Mouse (Mus musculus) forebrain, postnatal 0 days (tissue): ENCODE measurements around the gene Rhno1. TPM values are rescaled to one million over a fixed set of nuclear protein-coding genes. Genes with fewer than 3 reads are reported as not detected.
A peak's percentile ranks its signal among the peaks of the same experiment; 100 is the strongest.

Experiments used
- ATAC-seq: fragments of 200-750 bp; cut with Nextera tagmentation; 2 replicates; pipeline ENCODE4 v1.8.0; 2017; ENCODE audit warnings: mild to moderate bottlenecking, moderate library complexity
- DNase-seq: peaks from one replicate; pipeline ENCODE4 v3.0.0-alpha.2; 2015
- H3K27ac ChIP-seq: fragments of 300-500 bp; sonication (generic); 2 replicates; pipeline ENCODE4 v1.5.1; 2014; ENCODE audit warnings: low read depth, mild to moderate bottlenecking, antibody characterized with exemption, low read length, moderate library complexity, mixed read lengths
- H3K27me3 ChIP-seq: fragments of 300-500 bp; sonication (generic); 2 replicates; pipeline ENCODE4 v1.6.1; 2014; ENCODE audit warnings: mild to moderate bottlenecking, low read length, mixed read lengths; ENCODE audit not compliant: insufficient read depth
- H3K36me3 ChIP-seq: fragments of 300-500 bp; sonication (generic); 2 replicates; pipeline ENCODE4 v1.6.1; 2014; ENCODE audit warnings: mild to moderate bottlenecking, moderate library complexity; ENCODE audit not compliant: insufficient read depth
- H3K4me1 ChIP-seq: fragments of 300-500 bp; sonication (generic); 2 replicates; pipeline ENCODE4 v1.6.1; 2014; ENCODE audit warnings: antibody characterized with exemption; ENCODE audit not compliant: insufficient read depth
- H3K4me2 ChIP-seq: fragments of 300-500 bp; sonication (generic); 2 replicates; pipeline ENCODE4 v1.6.1; 2014; ENCODE audit warnings: low read depth, mild to moderate bottlenecking, moderate library complexity
- H3K4me3 ChIP-seq: fragments of 300-500 bp; sonication (generic); 2 replicates; pipeline ENCODE4 v1.5.1; 2014; ENCODE audit warnings: low read depth, low read length, mixed read lengths
- H3K9ac ChIP-seq: fragments of 300-500 bp; sonication (generic); 2 replicates; pipeline ENCODE4 v1.6.1; 2014; ENCODE audit warnings: mild to moderate bottlenecking
- H3K9me3 ChIP-seq: fragments of 300-500 bp; sonication (generic); 2 replicates; pipeline ENCODE4 v1.6.1; 2016; ENCODE audit warnings: low read length
- CTCF ChIP-seq: sonication (generic); IDR thresholded peaks from 2 replicates; pipeline ENCODE4 v1.5.1; 2016; ENCODE audit warnings: antibody characterized with exemption, control low read depth, low read depth
- WGBS: fragments of 180-500 bp; shearing (Covaris S2); extraction: QIAGEN DNeasy Blood & Tissue Kit; methylation state at CpG from one replicate; pipeline ENCODE4 v1.1.7; 2014; 5-methylcytosine and 5-hydroxymethylcytosine counted together
- polyA plus RNA-seq: library from polyadenylated mRNA; unstranded; fragments of >200 nt; fragmentation: Nextera tagmentation; extraction: Ambion mirVana; gene quantifications from 2 replicates; pipeline ENCODE4 v1.2.1, GENCODE M21; 2015
- total RNA-seq: library from RNA; depleted of rRNA; stranded (reverse); fragments of >200 nt; gene quantifications from 2 replicates; pipeline ENCODE4 v1.2.3, GENCODE M21; 2014

Gene Rhno1
- total and polyA plus RNA-seq, 2 experiments from 2014 or later: 21.5 to 69.0 TPM

DNA sequence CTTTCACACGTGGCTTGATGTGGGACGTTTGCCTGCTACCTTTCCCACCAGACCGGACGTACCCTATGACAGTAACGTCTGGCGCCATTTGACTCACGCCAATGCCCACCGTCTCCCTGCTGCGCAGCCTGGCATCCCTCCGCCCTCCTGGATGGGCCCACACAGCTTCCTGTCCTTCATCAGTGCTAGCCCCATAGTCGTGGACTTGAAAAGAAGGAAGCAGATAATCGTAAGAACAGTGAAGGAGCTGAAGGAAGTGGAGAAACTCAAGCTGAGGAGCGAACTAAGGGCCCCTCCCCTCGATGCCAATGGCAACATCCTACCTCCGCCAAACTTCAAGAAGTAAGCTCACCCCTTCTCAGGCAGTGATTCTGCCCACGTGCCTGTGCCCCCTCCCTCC lies 16.9 kb upstream of the Rhno1 start:
- H3K9ac ChIP-seq: no peak overlapping the region
- no peaks in the 10 kb centered on the region for H3K9me3 ChIP-seq
- DNase-seq (no peak), ATAC-seq (no peak)
- TF ChIP-seq CTCF: no peak
- H3K4me3 ChIP-seq: no peak overlapping the region
- no peak overlapping the region for H3K4me2 ChIP-seq
- no peak overlapping the region for H3K27ac ChIP-seq
- H3K27me3 ChIP-seq: no peaks in the 10 kb centered on the region
- H3K4me1 ChIP-seq: no peaks in the 10 kb centered on the region
- 86% methylated on average over 16 of the region's 16 CpGs for WGBS
- peaks cover under 1% of the 10 kb centered on the region; the same call in 1 of the 2 replicates for H3K36me3 ChIP-seq

DNA sequence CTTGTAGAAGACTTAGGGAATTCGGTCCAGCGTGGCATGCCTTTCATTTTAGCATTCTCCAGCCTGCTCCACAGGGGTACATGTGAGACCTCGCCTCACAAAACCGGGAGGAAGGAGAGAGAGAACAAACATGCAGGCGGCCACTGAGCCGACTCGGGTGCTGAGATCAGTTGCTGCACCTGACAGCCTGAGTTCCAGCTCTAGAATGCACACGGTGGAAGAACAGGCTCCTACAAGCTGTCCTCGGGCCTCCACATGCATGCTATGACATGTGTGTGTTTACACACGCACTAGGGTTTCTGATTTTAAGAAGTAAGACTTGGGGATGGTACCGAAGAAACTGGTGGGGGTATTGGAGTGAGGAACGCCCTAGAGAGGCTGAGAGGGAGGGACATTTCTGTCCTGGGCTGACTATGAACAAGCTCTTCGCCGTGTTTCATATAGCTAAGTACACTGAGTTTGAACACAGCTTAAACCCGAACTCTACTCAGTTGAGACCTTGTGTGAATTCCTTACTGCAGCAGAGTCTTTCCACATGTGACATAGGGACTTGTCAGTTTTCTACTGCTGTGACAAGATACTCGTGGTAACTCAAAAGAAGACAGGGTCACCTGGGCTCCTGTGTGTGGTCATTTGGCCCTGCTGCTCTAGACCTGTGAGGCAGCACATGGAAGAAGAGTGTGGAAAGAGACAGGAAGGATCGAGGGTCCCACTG lies 13.8 kb upstream of the Rhno1 start:
- no peak overlapping the region for H3K4me3 ChIP-seq

DNA sequence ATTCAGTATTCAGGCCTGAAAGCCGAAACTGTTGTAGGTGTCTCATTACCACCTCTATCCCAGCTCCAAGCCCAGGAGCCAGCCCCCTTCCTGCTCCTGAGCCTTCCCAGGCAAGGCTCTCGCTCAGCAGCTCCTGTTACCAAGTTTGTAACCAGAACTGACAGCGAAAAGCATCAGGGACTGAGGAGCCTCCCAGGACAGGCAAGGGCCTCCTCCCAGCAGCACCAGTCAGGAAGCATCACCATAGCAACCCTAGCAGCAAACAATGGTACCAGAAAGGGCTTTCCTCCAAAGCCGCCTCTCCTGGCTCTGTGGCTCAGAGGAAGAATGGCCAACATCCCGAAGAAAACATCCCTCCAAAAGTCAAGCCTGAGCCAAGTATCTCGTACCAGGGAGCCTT lies 12.5 kb upstream of the Rhno1 start, which contains the start of the genes Tex52 and Gm44596:
TSS of gene Tex52 (plus strand) at position 265 of the 400 bp plus-strand sequence.
TSS of gene Gm44596 (plus strand) at position 312 of the 400 bp plus-strand sequence.
- DNase-seq (peak; percentile 40), ATAC-seq (peak; percentile 91)
- Histone ChIP-seq H3K27me3 (no peaks in the 10 kb centered on the region), H3K9me3 (no peaks in the 10 kb centered on the region), H3K4me1 (no peaks in the 10 kb centered on the region), H3K4me2 (no peak within 1 kb of the TSS), H3K9ac (no peak within 1 kb of the TSS), H3K36me3 (peaks cover 3% of the 10 kb centered on the region; the same call in 1 of the 2 replicates), H3K27ac (no peak within 1 kb of the TSS), H3K4me3 (no peak within 1 kb of the TSS)
- 8% methylated on average over 6 of the region's 6 CpGs for WGBS
- TF ChIP-seq CTCF: no peak

More for the DNA sequence above, 13.8 kb upstream of the Rhno1 start:
- no peaks in the 10 kb centered on the region for H3K4me1 ChIP-seq
- DNase-seq (no peak), ATAC-seq (no peak)
- no peak overlapping the region for H3K27ac ChIP-seq
- no peaks in the 10 kb centered on the region for H3K27me3 ChIP-seq
- WGBS: 89% methylated on average over 17 of the region's 17 CpGs
- H3K4me2 ChIP-seq: no peak overlapping the region
- peaks cover 3% of the 10 kb centered on the region; the same call in 1 of the 2 replicates for H3K36me3 ChIP-seq
- no peaks in the 10 kb centered on the region for H3K9me3 ChIP-seq
- no peak for TF ChIP-seq CTCF
- no peak overlapping the region for H3K9ac ChIP-seq

DNA sequence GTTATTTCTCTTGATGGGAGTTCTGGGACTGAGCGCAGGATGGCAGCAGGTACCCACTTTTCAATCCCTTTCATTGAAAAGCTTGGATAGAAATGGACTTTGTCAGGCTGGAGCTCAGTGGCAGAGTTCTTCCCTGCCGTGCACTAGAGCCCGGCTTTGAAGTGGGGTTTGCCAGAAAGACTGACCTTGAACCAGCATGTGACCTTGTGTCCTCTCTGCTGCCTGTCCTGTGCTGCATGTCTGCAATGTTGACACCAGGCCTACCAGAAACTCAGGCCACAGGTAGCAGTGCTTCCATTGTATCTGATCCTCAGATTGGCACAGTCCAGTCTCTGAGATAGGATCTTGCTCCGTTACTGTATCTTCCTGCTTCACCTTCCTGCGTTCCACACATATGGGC lies 7.3 kb upstream of the Rhno1 start:
- Histone ChIP-seq H3K4me1 (no peaks in the 10 kb centered on the region), H3K9me3 (no peaks in the 10 kb centered on the region), H3K27ac (no peak overlapping the region), H3K4me3 (no peak overlapping the region), H3K36me3 (peaks cover 8% of the 10 kb centered on the region; the same call in 1 of the 2 replicates), H3K4me2 (no peak overlapping the region), H3K9ac (no peak overlapping the region), H3K27me3 (no peaks in the 10 kb centered on the region)
- no peak for TF ChIP-seq CTCF
- ATAC-seq (no peak), DNase-seq (no peak)
- WGBS: 91% methylated on average over 5 of the region's 5 CpGs

DNA sequence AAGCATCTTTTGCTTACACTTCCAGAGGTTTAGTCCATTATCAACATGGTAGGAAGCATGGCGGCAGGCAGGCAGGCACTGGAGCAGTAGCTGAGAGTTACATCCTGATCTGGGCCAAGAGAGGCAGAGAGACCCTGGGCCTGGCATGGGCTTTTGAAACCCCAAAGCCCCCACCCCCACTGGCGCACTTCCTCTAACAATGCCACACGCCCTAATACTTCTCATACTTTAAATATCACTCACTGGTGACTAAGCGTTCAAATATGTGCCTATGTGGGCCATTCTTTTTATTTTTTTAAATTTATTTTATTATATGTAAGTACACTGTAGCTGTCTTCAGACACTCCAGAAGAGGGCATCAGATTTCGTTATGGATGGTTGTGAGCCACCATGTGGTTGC lies 3.8 kb upstream of the Rhno1 start:
- Histone ChIP-seq H3K4me1 (peaks cover 5% of the 10 kb centered on the region), H3K9ac (no peak overlapping the region), H3K4me2 (no peak overlapping the region), H3K36me3 (peaks cover 4% of the 10 kb centered on the region; the same call in 1 of the 2 replicates), H3K9me3 (no peaks in the 10 kb centered on the region), H3K4me3 (no peak overlapping the region), H3K27me3 (no peaks in the 10 kb centered on the region), H3K27ac (no peak overlapping the region)
- DNase-seq (no peak), ATAC-seq (no peak)
- WGBS: 96% methylated on average over 5 of the region's 5 CpGs
- no peak for TF ChIP-seq CTCF

DNA sequence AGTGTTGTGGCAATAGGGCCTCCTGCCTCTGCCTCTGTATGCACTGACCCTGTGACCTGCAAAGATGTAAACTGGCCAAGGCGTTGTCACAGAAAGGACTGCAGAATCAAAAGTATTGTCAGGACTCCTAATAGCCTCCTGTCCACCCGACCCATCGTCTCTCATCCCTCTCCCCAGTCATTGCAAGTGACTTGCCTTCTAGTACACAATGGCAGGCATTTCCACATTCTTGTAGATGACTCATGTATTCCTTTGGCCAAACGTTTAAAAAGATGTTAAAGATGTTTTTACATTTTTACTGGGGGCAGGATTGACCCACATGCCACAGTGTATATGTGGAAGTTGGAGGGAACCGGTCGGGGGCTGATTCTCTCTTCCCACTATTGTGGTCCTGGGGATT lies 2.0 kb upstream of the Rhno1 start:
- Histone ChIP-seq H3K36me3 (peaks cover 4% of the 10 kb centered on the region; the same call in 1 of the 2 replicates), H3K9ac (no peak overlapping the region), H3K4me2 (no peak overlapping the region), H3K27me3 (no peaks in the 10 kb centered on the region), H3K4me1 (peaks cover 12% of the 10 kb centered on the region), H3K4me3 (no peak overlapping the region), H3K9me3 (no peaks in the 10 kb centered on the region), H3K27ac (no peak overlapping the region)
- 79% methylated on average over 6 of the region's 6 CpGs for WGBS
- DNase-seq: no peak
- TF ChIP-seq CTCF: no peak
- ATAC-seq: no peak
